Mouse (Mus musculus) MEL (cell line): ENCODE measurements around the gene Pou5f1. TPM values are rescaled to one million over a fixed set of nuclear protein-coding genes. Genes with fewer than 3 reads are reported as not detected.

ENCODE experiments used
- DNase-seq: peaks from one replicate; pipeline ENCODE4 v3.0.0; 2011; ENCODE audit warnings: low read depth, low spot score
- H3K27ac ChIP-seq: 2 replicates; pipeline ENCODE4 v1.5.1; 2012; ENCODE audit warnings: low read depth, mild to moderate bottlenecking, control low read depth, low read length, moderate library complexity; ENCODE audit not compliant: control insufficient read depth
- H3K27me3 ChIP-seq, 2 experiments: fragments of 150-350 bp in 1 of 2; sonication (generic) in 1 of 2; 2 replicates each; pipeline ENCODE4 v1.6.1; 2012; ENCODE audit warnings: low read length in 2 of 2, mild to moderate bottlenecking in 2 of 2, improper control_type of control experiment in 1 of 2, moderate library complexity in 1 of 2; ENCODE audit not compliant: insufficient read depth in 2 of 2, control insufficient read depth in 1 of 2
- H3K36me3 ChIP-seq, 2 experiments: 2 replicates each; pipeline ENCODE4 v1.6.1; 2012 to 2014; ENCODE audit warnings: low read length in 2 of 2, improper control_type of control experiment in 1 of 2, inconsistent platforms in 1 of 2, mild to moderate bottlenecking in 1 of 2; ENCODE audit not compliant: insufficient read depth in 2 of 2, control insufficient read depth in 1 of 2
- H3K4me1 ChIP-seq, 2 experiments: fragments of 150-350 bp in 1 of 2; sonication (generic) in 1 of 2; 2 replicates each; pipeline ENCODE4 v1.6.1; 2012; ENCODE audit warnings: low read length in 2 of 2, improper control_type of control experiment in 1 of 2, mild to moderate bottlenecking in 1 of 2; ENCODE audit not compliant: insufficient read depth in 2 of 2, control insufficient read depth in 1 of 2
- H3K4me3 ChIP-seq, 2 experiments: fragments of 150-350 bp in 1 of 2; sonication (generic) in 1 of 2; 2 replicates each; pipeline ENCODE4 v1.5.1; 2012; ENCODE audit warnings: low read depth in 2 of 2, low read length in 2 of 2, mild to moderate bottlenecking in 2 of 2, moderate library complexity in 2 of 2, control low read depth in 1 of 2, improper control_type of control experiment in 1 of 2; ENCODE audit not compliant: control insufficient read depth in 1 of 2, insufficient read depth in 1 of 2
- H3K79me2 ChIP-seq: 2 replicates; pipeline ENCODE4 v1.6.1; 2012; ENCODE audit warnings: mild to moderate bottlenecking, low read length, moderate library complexity; ENCODE audit not compliant: control insufficient read depth, poor library complexity, insufficient read depth
- H3K9ac ChIP-seq: 2 replicates; pipeline ENCODE4 v1.6.1; 2012; ENCODE audit warnings: low read depth, mild to moderate bottlenecking, control low read depth, low read length, moderate library complexity; ENCODE audit not compliant: control insufficient read depth, poor library complexity, severe bottlenecking
- H3K9me3 ChIP-seq: fragments of 150-350 bp; sonication (generic); replicated peaks from 2 replicates; pipeline ENCODE4 v1.6.1; 2012; ENCODE audit warnings: mild to moderate bottlenecking, low read length, improper control_type of control experiment, moderate library complexity; ENCODE audit not compliant: insufficient read depth
- CHD1 ChIP-seq: IDR thresholded peaks from 2 replicates; pipeline ENCODE4 v1.6.1; 2012; ENCODE audit warnings: low read depth, mild to moderate bottlenecking, inconsistent platforms, low read length, improper control_type of control experiment
- ELF1 ChIP-seq: IDR thresholded peaks from 2 replicates; pipeline ENCODE4 v1.6.1; 2014; ENCODE audit warnings: low read depth, mild to moderate bottlenecking, inconsistent platforms, low read length, improper control_type of control experiment, moderate library complexity
- EP300 ChIP-seq, 2 experiments: IDR thresholded peaks; 2 replicates each; pipeline ENCODE4 v1.6.1; 2011; ENCODE audit warnings: improper control_type of control experiment in 2 of 2, low read length in 2 of 2, low read depth in 1 of 2, mild to moderate bottlenecking in 1 of 2
- ETS1 ChIP-seq: IDR thresholded peaks from 2 replicates; pipeline ENCODE4 v1.6.1; 2012; ENCODE audit warnings: low read depth, mild to moderate bottlenecking, inconsistent platforms, low read length, improper control_type of control experiment, moderate library complexity
- HCFC1 ChIP-seq: IDR thresholded peaks from 2 replicates; pipeline ENCODE4 v1.6.1; 2012; ENCODE audit warnings: low read depth, mild to moderate bottlenecking, inconsistent platforms, low read length, improper control_type of control experiment, moderate library complexity
- MAFK ChIP-seq: IDR thresholded peaks from 2 replicates; pipeline ENCODE4 v1.6.1; 2011; ENCODE audit warnings: low read depth, mild to moderate bottlenecking, low read length, improper control_type of control experiment, borderline replicate concordance
- MAZ ChIP-seq: IDR thresholded peaks from 2 replicates; pipeline ENCODE4 v1.6.1; 2012; ENCODE audit warnings: low read depth, mild to moderate bottlenecking, inconsistent platforms, low read length, improper control_type of control experiment
- MEF2A ChIP-seq: IDR thresholded peaks from 2 replicates; pipeline ENCODE4 v1.6.1; 2014; ENCODE audit warnings: low read depth, mild to moderate bottlenecking, inconsistent platforms, low read length, improper control_type of control experiment; ENCODE audit not compliant: poor library complexity, insufficient replicate concordance, severe bottlenecking; ENCODE audit errors: extremely low read depth
- MYC ChIP-seq: IDR thresholded peaks from 2 replicates; pipeline ENCODE4 v1.6.1; 2011; ENCODE audit warnings: low read depth, mild to moderate bottlenecking, low read length, improper control_type of control experiment, moderate library complexity
- NELFE ChIP-seq: IDR thresholded peaks from 2 replicates; pipeline ENCODE4 v1.6.1; 2011; ENCODE audit warnings: low read depth, low read length, improper control_type of control experiment
- NRF1 ChIP-seq: IDR thresholded peaks from 2 replicates; pipeline ENCODE4 v1.6.1; 2014; ENCODE audit warnings: low read depth, mild to moderate bottlenecking, inconsistent platforms, low read length, improper control_type of control experiment, moderate library complexity; ENCODE audit not compliant: poor library complexity, insufficient read depth, severe bottlenecking
- POLR2A ChIP-seq, 2 experiments: IDR thresholded peaks; 2 replicates each; pipeline ENCODE4 v1.6.1; 2011 to 2012; ENCODE audit warnings: low read length in 2 of 2, mild to moderate bottlenecking in 2 of 2, control low read depth in 1 of 2, improper control_type of control experiment in 1 of 2, low read depth in 1 of 2, moderate library complexity in 1 of 2; ENCODE audit not compliant: control insufficient read depth in 1 of 2, insufficient read depth in 1 of 2, poor library complexity in 1 of 2
- POLR2AphosphoS2 ChIP-seq: IDR thresholded peaks from 2 replicates; pipeline ENCODE4 v1.6.1; 2011; ENCODE audit warnings: low read length, improper control_type of control experiment
- POLR2AphosphoS5 ChIP-seq: IDR thresholded peaks from 2 replicates; pipeline ENCODE4 v1.6.1; 2012; ENCODE audit warnings: low read depth, borderline replicate concordance, mild to moderate bottlenecking, inconsistent platforms, low read length, moderate library complexity, mixed read lengths
- RAD21 ChIP-seq: IDR thresholded peaks from 2 replicates; pipeline ENCODE4 v1.6.1; 2011; ENCODE audit warnings: mild to moderate bottlenecking, low read depth, low read length, improper control_type of control experiment
- RCOR1 ChIP-seq: IDR thresholded peaks from 2 replicates; pipeline ENCODE4 v1.6.1; 2012; ENCODE audit warnings: low read depth, mild to moderate bottlenecking, inconsistent platforms, low read length, improper control_type of control experiment
- SMC3 ChIP-seq: IDR thresholded peaks from 2 replicates; pipeline ENCODE4 v1.6.1; 2011; ENCODE audit warnings: low read depth, low read length, improper control_type of control experiment
- TAL1 ChIP-seq: IDR thresholded peaks from 2 replicates; pipeline ENCODE4 v1.6.1; 2012; ENCODE audit warnings: mild to moderate bottlenecking, inconsistent platforms, low read length, moderate library complexity, mixed read lengths
- UBTF ChIP-seq: IDR thresholded peaks from 2 replicates; pipeline ENCODE4 v1.6.1; 2012; ENCODE audit warnings: low read depth, mild to moderate bottlenecking, inconsistent platforms, low read length, improper control_type of control experiment, moderate library complexity, borderline replicate concordance; ENCODE audit not compliant: insufficient read depth
- USF1 ChIP-seq: IDR thresholded peaks from 2 replicates; pipeline ENCODE4 v1.6.1; 2014; ENCODE audit warnings: low read depth, mild to moderate bottlenecking, inconsistent platforms, low read length, improper control_type of control experiment, moderate library complexity
- USF2 ChIP-seq, 2 experiments: IDR thresholded peaks; 2 replicates each; pipeline ENCODE4 v1.6.1; 2011 to 2012; ENCODE audit warnings: improper control_type of control experiment in 2 of 2, low read length in 2 of 2, borderline replicate concordance in 1 of 2, inconsistent platforms in 1 of 2, low read depth in 1 of 2, mild to moderate bottlenecking in 1 of 2; ENCODE audit not compliant: insufficient read depth in 1 of 2
- ZMIZ1 ChIP-seq: IDR thresholded peaks from 2 replicates; pipeline ENCODE4 v1.6.1; 2012; ENCODE audit warnings: low read depth, mild to moderate bottlenecking, inconsistent platforms, low read length, improper control_type of control experiment, moderate library complexity
- polyA plus RNA-seq, 2 experiments: library from polyadenylated mRNA; stranded (reverse) in 1 of 2; unstranded in 1 of 2; fragments of >175 nt in 1 of 2; fragments of >200 nt in 1 of 2; gene quantifications; 2 replicates each; pipeline versions ENCODE4 v1.2.1 to v1.2.4; 2012; ENCODE audit warnings: low replicate concordance in 2 of 2, low read depth in 1 of 2; ENCODE audit not compliant: insufficient read length in 2 of 2, insufficient read depth in 1 of 2, missing spikeins in 1 of 2
- total RNA-seq: library from RNA; depleted of rRNA; stranded (reverse); fragments of 300-350 nt; gene quantifications from 2 replicates; pipeline ENCODE4 v1.2.3, GENCODE M21; 2012

Gene Pou5f1
- total and polyA plus RNA-seq, 3 experiments: not detected

DNA sequence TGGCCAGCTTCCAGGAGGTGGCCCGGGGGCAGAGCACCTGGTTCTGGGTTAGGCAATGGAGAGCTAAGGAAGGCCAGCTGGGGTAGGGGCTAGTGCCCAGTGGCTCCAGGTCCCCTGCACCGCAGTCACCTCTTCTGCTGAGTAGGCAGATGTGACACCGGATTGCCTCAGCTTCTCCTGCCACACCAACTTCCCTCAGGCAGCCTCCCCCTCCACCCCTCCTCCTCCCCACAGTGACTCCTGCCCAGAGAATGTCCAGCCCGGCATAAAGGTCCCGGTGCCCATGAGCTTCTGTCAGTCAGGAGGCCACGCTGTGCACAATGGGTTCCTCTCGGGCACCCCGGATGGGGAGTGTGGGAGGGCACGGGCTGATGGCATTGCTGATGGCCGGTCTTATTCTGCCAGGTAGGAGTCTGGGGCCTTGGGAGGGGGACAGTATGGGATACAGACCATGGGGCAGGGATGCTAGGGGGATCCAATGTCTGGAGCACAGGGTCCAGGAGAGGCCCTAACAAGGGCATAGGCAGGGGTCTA lies 46.1 kb downstream of the Pou5f1 start, which contains the start of gene Cdsn:
Cdsn (plus strand) TSS at position 248 of the 534 bp plus-strand sequence.
- H3K9me3 ChIP-seq: no peaks in the 10 kb centered on the region
- H3K27ac ChIP-seq: no peak within 1 kb of the TSS
- no peak for DNase-seq
- no peaks in the 10 kb centered on the region for H3K27me3 ChIP-seq
- H3K79me2 ChIP-seq: no peaks in the 10 kb centered on the region
- no peak within 1 kb of the TSS for H3K9ac ChIP-seq
- H3K4me1 ChIP-seq: no peaks in the 10 kb centered on the region
- H3K36me3 ChIP-seq: no peaks in the 10 kb centered on the region
- no peak within 1 kb of the TSS for H3K4me3 ChIP-seq
- TF ChIP-seq MYC (no peak), SMC3 (no peak), TAL1 (no peak), ELF1 (no peak), POLR2AphosphoS2 (no peak)
- TF ChIP-seq, all 39 proteins: peak for 0

DNA sequence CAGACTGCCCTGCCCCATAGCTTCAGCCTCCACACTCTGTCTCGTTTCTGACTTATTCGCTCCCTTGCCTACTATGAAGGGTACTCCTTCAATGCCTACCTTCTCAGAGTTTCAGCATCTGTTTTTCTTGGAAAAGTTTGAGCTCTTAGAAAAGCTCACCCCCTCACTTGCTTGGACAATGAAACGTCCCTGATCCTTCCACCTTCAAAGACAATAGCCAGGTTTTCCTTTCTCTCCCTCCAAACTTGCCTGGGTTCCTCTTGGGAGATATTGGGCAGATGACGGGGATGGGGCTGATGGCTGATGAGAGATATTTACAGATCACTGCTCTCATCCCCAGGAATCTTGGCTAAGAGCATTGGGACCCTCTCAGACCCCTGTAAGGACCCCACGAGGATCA lies 48.5 kb downstream of the Pou5f1 start:
- Histone ChIP-seq H3K27me3 (no peaks in the 10 kb centered on the region), H3K36me3 (no peaks in the 10 kb centered on the region), H3K9ac (no peak overlapping the region), H3K4me1 (peaks cover 0 to 6% of the 10 kb centered on the region in 2 experiments; a peak in 1 of 4 replicates), H3K9me3 (no peaks in the 10 kb centered on the region), H3K79me2 (no peaks in the 10 kb centered on the region), H3K27ac (no peak overlapping the region), H3K4me3 (no peak overlapping the region)
- no peak for TF ChIP-seq HCFC1
- no peak for DNase-seq

DNA sequence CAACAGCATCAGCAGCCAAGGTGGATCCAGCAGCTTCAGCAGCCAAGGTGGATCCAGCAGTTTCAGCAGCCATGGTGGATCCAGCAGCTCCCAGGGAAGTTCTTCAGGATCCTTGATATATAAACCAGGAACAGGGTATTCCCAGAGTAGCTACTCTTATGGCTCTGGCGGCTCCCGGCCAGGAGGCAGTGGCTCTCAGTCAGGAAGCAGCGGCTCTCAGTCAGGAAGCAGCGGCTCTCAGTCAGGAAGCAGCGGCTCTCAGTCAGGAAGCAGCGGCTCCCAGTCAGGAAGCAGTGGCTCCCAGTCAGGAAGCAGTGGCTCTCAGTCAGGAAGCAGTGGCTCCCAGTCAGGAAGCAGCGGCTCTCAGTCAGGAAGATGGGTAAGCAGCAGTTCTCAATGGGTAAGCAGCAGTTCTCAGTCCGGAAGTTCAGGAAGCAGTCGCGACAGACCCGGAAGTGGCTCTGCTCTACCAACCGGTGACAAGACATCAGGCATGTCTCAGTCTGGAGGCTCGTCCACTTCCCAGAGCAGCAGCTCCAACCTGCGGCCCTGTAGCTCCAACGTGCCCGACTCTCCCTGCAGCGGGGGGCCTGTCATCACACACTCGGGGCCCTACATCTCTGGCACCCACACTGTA lies 49.1 kb downstream of the Pou5f1 start:
- Histone ChIP-seq H3K27me3 (no peaks in the 10 kb centered on the region), H3K36me3 (no peaks in the 10 kb centered on the region), H3K4me3 (no peak overlapping the region), H3K9me3 (no peaks in the 10 kb centered on the region), H3K9ac (no peak overlapping the region), H3K79me2 (no peaks in the 10 kb centered on the region), H3K4me1 (peaks cover 0 to 6% of the 10 kb centered on the region in 2 experiments; a peak in 1 of 4 replicates), H3K27ac (no peak overlapping the region)
- TF ChIP-seq POLR2AphosphoS5 (no peak), RAD21 (no peak), MAZ (no peak), EP300 (IDR thresholded peaks at IDR 0.05; ENCODE audit: low read depth in 1 of 2, low read length in 2 of 2) (no peak), RCOR1 (no peak), CHD1 (no peak), USF2 (IDR thresholded peaks at IDR 0.05; ENCODE audit: borderline replicate concordance in 1 of 2, insufficient read depth in 1 of 2, low read depth in 1 of 2, low read length in 2 of 2) (no peak), MEF2A (no peak), NELFE (no peak), POLR2A (IDR thresholded peaks at IDR 0.05; ENCODE audit: control insufficient read depth in 1 of 2, insufficient read depth in 1 of 2, low read depth in 1 of 2, low read length in 2 of 2, poor library complexity in 1 of 2) (no peak), ZMIZ1 (no peak), UBTF (no peak), NRF1 (no peak), USF1 (no peak), MAFK (no peak), ETS1 (no peak)
- no peak for DNase-seq
